Mouse (Mus musculus) liver, embryonic 14.5 days (tissue): ENCODE results near the gene Rft1.
"Not testable (repeated sequence)": the region's sequence is repeated elsewhere in the genome, so short reads cannot be mapped to it uniquely, and the experiment has no call there.

ENCODE experiments used
- CTCF ChIP-seq: IDR thresholded peaks from 2 replicates; pipeline ENCODE4 v1.5.1; 2016; ENCODE audit warnings: antibody characterized with exemption, low read depth, control low read depth
- EP300 ChIP-seq: IDR thresholded peaks from 2 replicates; pipeline ENCODE4 v1.6.1; 2016; ENCODE audit warnings: antibody characterized with exemption, low read depth

GRCm38 (mm10) chr14:30718696-30719095 lies 64.5 kb downstream of the Rft1 start:
- TF ChIP-seq CTCF, EP300: not testable (repeated sequence)
